Mouse (Mus musculus) ovary, postnatal 36 days (tissue): Measurements from ENCODE around the gene Arhgap24.
"Not testable (repeated sequence)": the region's sequence is repeated elsewhere in the genome, so short reads cannot be mapped to it uniquely, and the experiment has no call there.

Experiments used
- DNase-seq: peaks from one replicate; pipeline ENCODE4 v3.0.0; 2022; ENCODE audit warnings: low spot score, mixed read lengths

Arhgap24 gene

GRCm38 (mm10) chr5:102892226-102892625 is 411.0 kb downstream of the Arhgap24 start:
- DNase-seq: no peak

GRCm38 (mm10) chr5:102898301-102898700 is 417.1 kb downstream of the Arhgap24 start:
- no peak for DNase-seq

GRCm38 (mm10) chr5:102899680-102900215 is 418.6 kb downstream of the Arhgap24 start:
- DNase-seq: no peak

- DNase-seq: no peak
These were observed 420.0 kb downstream of the Arhgap24 start for GRCm38 (mm10) chr5:102901176-102901575.

- DNase-seq: no peak
These were observed 422.3 kb downstream of the Arhgap24 start for GRCm38 (mm10) chr5:102903487-102903886.

GRCm38 (mm10) chr5:102904066-102904465 is 422.9 kb downstream of the Arhgap24 start:
- no peak for DNase-seq

- no peak for DNase-seq
These were observed 424.4 kb downstream of the Arhgap24 start for GRCm38 (mm10) chr5:102905441-102906211.

GRCm38 (mm10) chr5:102920199-102920598 is 439.0 kb downstream of the Arhgap24 start:
- DNase-seq: no peak

GRCm38 (mm10) chr5:102926786-102927185 is 445.6 kb downstream of the Arhgap24 start:
- no peak for DNase-seq

GRCm38 (mm10) chr5:102930161-102930560 is 449.0 kb downstream of the Arhgap24 start:
- no peak for DNase-seq

- DNase-seq: not testable (repeated sequence)
These were observed 462.9 kb downstream of the Arhgap24 start for GRCm38 (mm10) chr5:102943864-102944630.

GRCm38 (mm10) chr5:102946625-102947024 is 465.4 kb downstream of the Arhgap24 start:
- DNase-seq: no peak

GRCm38 (mm10) chr5:102947061-102947711 is 466.0 kb downstream of the Arhgap24 start:
- no peak for DNase-seq
